Mouse (Mus musculus) kidney, adult 11 months (tissue): ENCODE results near the gene Pex11b.
"Not testable (repeated sequence)": the region's sequence is repeated elsewhere in the genome, so short reads cannot be mapped to it uniquely, and the experiment has no call there.

Source experiments
- DNase-seq: peaks from one replicate; pipeline ENCODE4 v3.0.0; 2022

Pex11b gene

DNA sequence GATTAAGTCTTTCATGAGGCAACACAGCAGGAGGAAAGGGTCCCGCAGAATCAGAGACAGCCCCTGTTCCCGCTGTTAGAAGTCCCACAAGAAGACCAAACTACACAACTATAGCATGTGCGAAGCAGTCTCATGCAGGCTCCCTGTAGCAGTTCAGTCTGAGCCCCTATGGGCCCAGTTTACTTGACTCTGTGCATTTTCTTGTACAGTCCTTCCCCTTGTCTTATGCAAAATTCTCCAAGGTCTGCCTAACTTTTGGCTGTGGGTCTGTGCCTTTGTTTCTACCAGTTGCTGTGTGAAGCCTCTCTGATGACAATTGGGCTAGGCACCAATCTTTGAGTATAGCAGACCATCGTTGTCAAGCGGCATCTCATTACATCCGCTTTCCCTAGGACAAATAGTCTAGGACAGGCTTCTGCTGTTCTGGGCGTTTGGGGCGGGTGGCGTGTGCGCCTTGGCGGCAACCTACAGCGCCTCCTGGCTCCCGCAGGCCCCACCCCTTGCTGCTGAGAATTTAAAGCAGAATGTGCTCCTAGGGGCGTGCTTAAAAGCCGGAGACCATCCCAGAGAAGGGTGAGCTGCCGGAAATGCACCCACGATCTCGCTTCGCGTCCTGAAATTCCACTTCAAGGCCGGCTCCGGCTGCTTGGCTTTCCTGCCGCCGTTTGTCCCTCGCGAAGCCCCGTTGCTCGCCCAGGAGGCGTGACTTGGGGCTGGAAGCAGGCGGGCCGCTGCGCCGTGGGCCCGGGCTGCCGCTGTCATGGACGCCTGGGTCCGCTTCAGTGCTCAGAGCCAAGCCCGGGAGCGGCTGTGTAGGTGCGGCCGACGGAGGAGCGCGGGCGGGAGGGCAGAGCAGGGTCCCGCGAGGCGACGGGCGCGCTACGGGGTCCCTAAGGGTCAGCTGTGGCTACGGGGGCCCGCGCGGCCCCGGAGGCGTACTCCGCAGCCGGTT is at the start of gene Pex11b, which contains the start of gene Gm42957:
TSS of gene Pex11b (plus strand) at position 449 of the 952 bp plus-strand sequence.
TSS of gene Gm42957 (plus strand) at position 547 of the 952 bp plus-strand sequence.
- DNase-seq = peak; percentile 87

- no peak for DNase-seq
Observed at GRCm38 (mm10) chr3:96590657-96591056, 44.5 kb upstream of the Pex11b start.

- DNase-seq = peak; percentile 48
Observed at GRCm38 (mm10) chr3:96593374-96593773, 41.8 kb upstream of the Pex11b start.

GRCm38 (mm10) chr3:96593790-96594560 is 41.2 kb upstream of the Pex11b start, which contains the start of gene Polr3gl:
Gene Polr3gl, minus strand, starts transcription at chr3:96594181.
- peak; percentile 95 for DNase-seq

- DNase-seq = no peak
Observed at GRCm38 (mm10) chr3:96594851-96595250, 40.3 kb upstream of the Pex11b start.

DNA sequence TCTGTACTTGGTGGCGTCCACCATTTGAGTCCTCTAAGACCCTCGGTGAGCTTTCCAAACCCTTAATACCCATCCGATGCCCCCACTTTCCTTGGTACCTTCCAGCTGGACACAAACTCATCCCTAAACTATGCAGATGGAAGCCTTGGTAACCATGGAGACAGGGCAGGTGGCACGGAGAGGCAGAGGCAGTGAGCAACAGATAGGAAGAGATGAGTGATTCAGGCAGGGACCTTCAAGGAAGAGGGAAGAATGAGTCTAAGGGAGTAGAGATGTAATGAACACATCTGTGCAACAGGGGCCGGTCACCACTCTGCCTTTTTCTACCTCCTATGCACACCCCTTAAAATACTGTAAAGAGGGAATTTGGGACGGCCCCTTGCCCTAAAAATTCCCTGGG is 39.5 kb upstream of the Pex11b start:
- DNase-seq = no peak

GRCm38 (mm10) chr3:96596228-96596707 is 38.9 kb upstream of the Pex11b start, which contains the start of gene Ankrd34a:
Gene Ankrd34a, plus strand, starts transcription at chr3:96596636.
- peak; percentile 22 for DNase-seq

GRCm38 (mm10) chr3:96596855-96597254 is 38.3 kb upstream of the Pex11b start:
- DNase-seq = no peak

- DNase-seq = no peak
Observed at GRCm38 (mm10) chr3:96597435-96597891, 37.7 kb upstream of the Pex11b start.

DNA sequence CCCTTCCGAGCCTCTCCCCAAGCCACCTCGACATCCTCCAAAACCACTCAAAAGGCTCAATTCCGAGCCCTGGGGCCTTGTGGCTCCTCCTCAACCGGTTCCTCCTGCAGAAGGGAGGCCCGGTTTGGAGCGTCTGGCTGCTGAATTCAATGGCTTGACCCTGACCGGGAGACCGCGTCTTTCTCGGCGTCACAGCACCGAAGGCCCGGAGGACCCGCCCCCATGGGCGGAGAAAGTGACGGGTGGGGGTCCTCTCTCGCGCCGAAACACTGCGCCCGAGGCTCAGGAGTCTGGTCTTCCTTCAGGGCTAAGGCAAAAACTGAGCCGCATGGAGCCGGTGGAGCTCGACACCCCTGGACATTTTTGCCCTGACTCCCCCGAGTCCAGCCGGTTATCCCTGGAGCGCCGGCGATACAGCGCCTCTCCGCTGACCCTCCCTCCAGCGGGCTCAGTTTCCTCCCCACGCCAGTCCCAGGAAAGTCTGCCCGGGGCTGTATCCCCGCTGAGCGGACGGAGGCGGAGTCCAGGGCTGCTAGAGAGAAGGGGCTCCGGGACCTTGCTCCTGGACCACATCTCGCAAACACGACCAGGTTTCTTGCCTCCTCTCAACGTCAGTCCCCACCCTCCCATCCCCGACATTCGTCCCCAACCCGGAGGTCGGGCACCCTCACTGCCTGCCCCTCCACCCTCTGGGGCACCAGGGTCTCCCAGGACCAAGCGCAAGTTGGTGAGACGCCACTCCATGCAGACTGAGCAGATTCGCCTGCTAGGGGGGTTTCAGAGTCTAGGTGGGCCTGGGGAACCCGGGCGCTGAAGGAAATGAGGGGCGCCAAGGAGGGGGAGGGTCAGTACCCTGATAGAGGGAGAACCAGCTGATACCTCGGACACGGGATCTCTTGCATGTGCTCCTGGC is 36.8 kb upstream of the Pex11b start:
- peak; percentile 47 for DNase-seq

GRCm38 (mm10) chr3:96599069-96599393 is 36.1 kb upstream of the Pex11b start:
- no peak for DNase-seq

DNA sequence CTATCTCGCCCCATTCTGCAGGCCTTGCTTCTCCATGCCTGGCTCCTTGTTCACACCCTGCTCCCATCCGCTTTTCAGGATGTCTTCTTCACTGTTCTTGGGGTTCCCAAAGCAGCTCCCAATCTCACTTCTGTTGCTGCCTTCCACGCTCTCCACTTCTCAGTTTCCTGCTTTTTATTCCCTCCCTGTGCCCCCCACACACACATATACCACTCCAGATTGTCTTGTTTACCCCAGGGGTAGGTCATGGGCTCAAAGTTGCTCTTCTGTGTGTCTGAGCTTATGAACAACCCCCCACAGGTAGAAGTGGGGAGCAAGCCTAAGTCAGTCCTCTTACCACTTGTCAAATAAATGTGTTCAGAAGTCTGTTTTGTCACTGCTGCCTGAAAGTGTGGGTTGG is 35.8 kb upstream of the Pex11b start:
- DNase-seq = no peak

GRCm38 (mm10) chr3:96600639-96601250 is 34.4 kb upstream of the Pex11b start, which contains the start of gene Lix1l:
Gene Lix1l, plus strand, starts transcription at chr3:96601149.
- peak; percentile 93 for DNase-seq

GRCm38 (mm10) chr3:96601251-96601787 is 33.9 kb upstream of the Pex11b start:
- DNase-seq = peak; percentile 54

- DNase-seq = peak; percentile 14
Observed at GRCm38 (mm10) chr3:96601941-96602703, 33.1 kb upstream of the Pex11b start.

DNA sequence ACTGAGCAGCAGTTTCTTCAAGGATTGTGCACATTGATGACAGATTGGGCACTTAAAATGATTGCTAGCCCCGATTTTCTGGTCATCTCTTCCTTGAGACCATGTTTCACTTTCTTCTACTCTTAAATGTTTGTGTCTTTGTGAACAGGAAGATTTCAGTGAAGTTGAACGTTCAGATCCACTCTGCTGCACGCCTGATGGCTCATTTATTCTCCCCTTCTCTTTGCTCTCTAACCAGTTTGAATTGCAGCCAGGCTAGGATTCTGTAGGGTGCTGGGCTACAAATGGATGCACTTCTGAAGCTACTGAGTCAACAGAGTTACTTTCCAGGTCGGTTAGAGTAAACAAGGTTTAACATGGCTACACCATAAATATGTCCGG is 32.5 kb upstream of the Pex11b start:
- no peak for DNase-seq

- no peak for DNase-seq
Observed at GRCm38 (mm10) chr3:96603311-96603710, 31.9 kb upstream of the Pex11b start.

GRCm38 (mm10) chr3:96606007-96606406 is 29.2 kb upstream of the Pex11b start:
- not testable (repeated sequence) for DNase-seq

DNA sequence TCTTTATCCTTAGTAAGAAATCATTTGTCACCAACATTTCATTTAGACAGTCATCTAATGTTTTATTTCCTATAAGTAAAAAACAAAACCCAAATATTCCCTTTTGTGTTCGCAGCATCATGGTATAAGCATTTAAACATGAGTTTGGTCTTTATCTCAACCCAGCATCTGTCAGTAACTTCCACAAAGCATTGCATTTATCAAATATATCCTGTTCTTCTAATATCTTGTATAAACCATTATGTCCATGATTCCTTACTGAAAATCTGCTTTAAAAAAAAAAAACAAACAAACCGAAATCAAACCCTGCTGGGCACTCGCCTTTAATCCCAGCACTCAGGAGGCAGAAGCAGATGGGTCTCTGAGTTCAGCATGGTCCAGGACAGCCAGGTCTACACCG is 28.6 kb upstream of the Pex11b start:
- no peak for DNase-seq

DNA sequence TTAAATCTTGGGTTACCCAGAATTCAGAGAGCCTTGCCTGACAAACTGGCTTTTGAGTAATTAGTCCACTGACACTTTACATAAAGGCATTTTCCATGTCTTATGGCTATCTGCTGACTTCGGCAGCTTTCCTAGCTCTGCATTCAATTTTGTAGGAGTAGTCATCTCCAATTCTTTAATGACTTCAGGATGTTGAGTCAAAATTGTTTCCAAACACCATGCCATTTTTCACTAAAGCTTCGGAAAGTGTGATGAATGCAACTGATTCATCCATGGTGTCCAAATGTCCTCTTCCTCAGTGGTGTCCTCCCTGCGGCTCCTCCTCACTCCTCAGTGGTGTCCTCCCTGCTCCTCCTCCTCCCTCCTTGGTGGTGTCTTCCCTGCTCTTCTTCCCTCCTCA is 17.2 kb upstream of the Pex11b start:
- DNase-seq = no peak

DNA sequence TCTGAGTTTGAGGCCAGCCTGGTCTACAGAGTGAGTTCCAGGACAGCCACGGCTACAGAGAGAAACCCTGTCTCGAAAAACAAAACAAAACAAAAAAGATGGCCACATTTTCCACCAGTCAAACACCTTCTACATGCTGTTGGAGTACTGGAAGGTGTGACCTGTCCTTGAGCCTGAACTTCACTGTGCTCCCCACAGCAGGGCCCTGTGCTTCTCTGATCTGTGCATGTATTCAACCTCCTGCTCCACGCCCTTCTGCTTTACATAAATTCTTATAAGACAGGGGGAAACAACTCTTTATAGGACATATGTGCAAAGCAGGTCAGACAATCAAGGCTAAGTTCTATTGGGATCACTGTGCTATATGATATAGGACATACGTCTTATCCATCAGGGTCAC is 12.0 kb upstream of the Pex11b start:
- DNase-seq = no peak
